In genomic region chr9:71072502-71072901, GRCm38 (mm10) we compare ENCODE assay signal across 18 mouse cellular contexts.
"Had no signal": no experiment of that assay in that cellular context is flagged by ENCODE, and none has a peak within 500 bp of the region (broad histone marks: within the 10 kb centered on the region; RNA-seq: fewer than 3 reads in every experiment).

No protein-coding gene starts in this region.

- H3K27me3 ChIP-seq: limb, embryonic 12.5 days; liver, embryonic 13.5 days; lung, embryonic 15.5 days; midbrain, embryonic 12.5 days; neural tube, embryonic 15.5 days had no signal

- H3K36me3 ChIP-seq: limb, embryonic 12.5 days; liver, embryonic 13.5 days; lung, embryonic 15.5 days; midbrain, embryonic 12.5 days; neural tube, embryonic 15.5 days had no signal

- H3K27ac ChIP-seq: kidney, postnatal 0 days; limb, embryonic 12.5 days; liver, embryonic 13.5 days; lung, embryonic 15.5 days; macrophage; midbrain, embryonic 12.5 days; neural tube, embryonic 15.5 days had no signal

- H3K9ac ChIP-seq: limb, embryonic 12.5 days; liver, embryonic 13.5 days; liver, postnatal 0 days; lung, embryonic 15.5 days; midbrain, embryonic 12.5 days; neural tube, embryonic 15.5 days had no signal

- ATAC-seq: liver, postnatal 0 days had no signal

- DNase-seq: kidney, adult 9 months; kidney, postnatal 36 days; layer of hippocampus, postnatal 36 days; liver; liver, embryonic 13.5 days; liver, postnatal 0 days; lung, postnatal 14 days; right cerebral cortex, adult 18-20 months; right cerebral cortex, postnatal 25 days; thymus, postnatal 36 days had no signal

- H3K9me3 ChIP-seq: limb, embryonic 12.5 days; liver, embryonic 13.5 days; lung, embryonic 15.5 days; megakaryocyte, embryonic 14.5 days; midbrain, embryonic 12.5 days; neural tube, embryonic 15.5 days had no signal

- H3K4me3 ChIP-seq: limb, embryonic 12.5 days; liver, embryonic 13.5 days; lung, embryonic 15.5 days; megakaryocyte, embryonic 14.5 days; midbrain, embryonic 12.5 days; myocyte; neural tube, embryonic 15.5 days had no signal

- H3K4me2 ChIP-seq: limb, embryonic 12.5 days; liver, embryonic 13.5 days; lung, embryonic 15.5 days; midbrain, embryonic 12.5 days; neural tube, embryonic 15.5 days had no signal

- H3K4me1 ChIP-seq: limb, embryonic 12.5 days; lung, embryonic 15.5 days; midbrain, embryonic 12.5 days had no signal
